Mouse (Mus musculus) stomach, embryonic 14.5 days (tissue): ENCODE results near the gene Smc1b. TPM values are rescaled to one million over a fixed set of nuclear protein-coding genes. Genes with fewer than 3 reads are reported as not detected.

Source experiments
- ATAC-seq: fragments of 200-750 bp; cut with Nextera tagmentation; 2 replicates; pipeline ENCODE4 v1.8.0; 2017; ENCODE audit warnings: low read depth, moderate TSS enrichment; ENCODE audit not compliant: insufficient number of reproducible peaks, insufficient read depth, low FRiP score
- H3K27ac ChIP-seq: fragments of 300-500 bp; sonication (generic); 2 replicates; pipeline ENCODE4 v1.5.1; 2014; ENCODE audit warnings: mild to moderate bottlenecking, low read length, moderate library complexity, mixed read lengths
- H3K27me3 ChIP-seq: fragments of 300-500 bp; sonication (generic); 2 replicates; pipeline ENCODE4 v1.6.1; 2014; ENCODE audit warnings: low read length, control low read depth, mixed read lengths; ENCODE audit not compliant: control insufficient read depth, insufficient read depth
- H3K36me3 ChIP-seq: fragments of 300-500 bp; sonication (generic); 2 replicates; pipeline ENCODE4 v1.6.1; 2014; ENCODE audit warnings: mild to moderate bottlenecking, control low read depth, low read length, moderate library complexity, mixed read lengths; ENCODE audit not compliant: control insufficient read depth, insufficient read depth
- H3K4me1 ChIP-seq: fragments of 300-500 bp; sonication (generic); 2 replicates; pipeline ENCODE4 v1.6.1; 2014; ENCODE audit warnings: low read length, control low read depth, mixed read lengths; ENCODE audit not compliant: control insufficient read depth, insufficient read depth
- H3K4me2 ChIP-seq: fragments of 300-500 bp; sonication (generic); replicated peaks from 2 replicates; pipeline ENCODE4 v1.6.1; 2014; ENCODE audit warnings: low read depth, low read length, control low read depth
- H3K4me3 ChIP-seq: fragments of 300-500 bp; sonication (generic); 2 replicates; pipeline ENCODE4 v1.5.1; 2014; ENCODE audit warnings: low read depth, low read length, control low read depth
- H3K9ac ChIP-seq: fragments of 300-500 bp; sonication (generic); replicated peaks from 2 replicates; pipeline ENCODE4 v1.6.1; 2014; ENCODE audit warnings: low read depth, mild to moderate bottlenecking, control low read depth, low read length, moderate library complexity, mixed read lengths
- H3K9me3 ChIP-seq: fragments of 300-500 bp; sonication (generic); 2 replicates; pipeline ENCODE4 v1.6.1; 2016; ENCODE audit warnings: low read depth, low read length, control low read depth; ENCODE audit not compliant: control insufficient read depth
- WGBS: fragments of 180-500 bp; shearing (Covaris S2); extraction: QIAGEN DNeasy Blood & Tissue Kit; methylation state at CpG from one replicate; pipeline ENCODE4 v1.1.7; 2014; 5-methylcytosine and 5-hydroxymethylcytosine counted together
- polyA plus RNA-seq: library from polyadenylated mRNA; unstranded; fragments of >200 nt; fragmentation: Nextera tagmentation; extraction: Ambion mirVana; gene quantifications from 2 replicates; pipeline ENCODE4 v1.2.1, GENCODE M21; 2014

Smc1b gene
- 0.19 and 0.25 TPM in 2 replicates for polyA plus RNA-seq

- Histone ChIP-seq H3K4me1 (no peaks in the 10 kb centered on the region), H3K27ac (no peak within 1 kb of the TSS), H3K27me3 (no peaks in the 10 kb centered on the region), H3K36me3 (no peaks in the 10 kb centered on the region), H3K9ac (no peak within 1 kb of the TSS), H3K4me2 (peak within 1 kb of the TSS; percentile 41), H3K9me3 (no peaks in the 10 kb centered on the region), H3K4me3 (peak within 1 kb of the TSS; percentile 18)
- 29% methylated on average over 55 of the region's 58 CpGs for WGBS
- no peak for ATAC-seq
These were observed at the start of gene Smc1b, which contains the start of gene Ribc2 for GRCm38 (mm10) chr15:85131275-85132192. Smc1b (minus strand) TSS chr15:85131964. Ribc2 (plus strand) TSS chr15:85132078.

- peak overlapping the region; percentile 56 for H3K27ac ChIP-seq
- no peak overlapping the region for H3K4me3 ChIP-seq
- H3K4me2 ChIP-seq: no peak overlapping the region
- H3K4me1 ChIP-seq: peaks cover 20% of the 10 kb centered on the region; the same call in 1 of the 2 replicates
- H3K9me3 ChIP-seq: no peaks in the 10 kb centered on the region
- no peaks in the 10 kb centered on the region for H3K36me3 ChIP-seq
- H3K9ac ChIP-seq: no peak overlapping the region
- H3K27me3 ChIP-seq: no peaks in the 10 kb centered on the region
- no peak for ATAC-seq
These were observed 48.6 kb upstream of the Smc1b start for GRCm38 (mm10) chr15:85180368-85180767.

- Histone ChIP-seq H3K9me3 (no peaks in the 10 kb centered on the region), H3K4me3 (no peak overlapping the region), H3K4me2 (no peak overlapping the region), H3K27me3 (no peaks in the 10 kb centered on the region), H3K36me3 (no peaks in the 10 kb centered on the region), H3K27ac (peak overlapping the region; percentile 80), H3K4me1 (peaks cover 20% of the 10 kb centered on the region; the same call in 1 of the 2 replicates), H3K9ac (no peak overlapping the region)
- 56% methylated on average over 7 of the region's 7 CpGs for WGBS
- ATAC-seq: no peak; the same call in 1 of the 2 replicates
These were observed 47.9 kb upstream of the Smc1b start for GRCm38 (mm10) chr15:85179528-85180180.

- Histone ChIP-seq H3K4me1 (peaks cover 20% of the 10 kb centered on the region; the same call in 1 of the 2 replicates), H3K9me3 (no peaks in the 10 kb centered on the region), H3K4me3 (no peak overlapping the region), H3K4me2 (no peak overlapping the region), H3K9ac (no peak overlapping the region), H3K27me3 (no peaks in the 10 kb centered on the region), H3K36me3 (no peaks in the 10 kb centered on the region), H3K27ac (no peak overlapping the region)
- 51% methylated on average over 6 of the region's 6 CpGs for WGBS
- no peak for ATAC-seq
These were observed 46.4 kb upstream of the Smc1b start for GRCm38 (mm10) chr15:85178172-85178571.

- H3K4me1 ChIP-seq: peaks cover 21% of the 10 kb centered on the region
- no peaks in the 10 kb centered on the region for H3K27me3 ChIP-seq
- no peak overlapping the region for H3K9ac ChIP-seq
- H3K4me3 ChIP-seq: no peak overlapping the region
- no peak overlapping the region for H3K27ac ChIP-seq
- no peaks in the 10 kb centered on the region for H3K9me3 ChIP-seq
- no peak overlapping the region for H3K4me2 ChIP-seq
- ATAC-seq: 0 out of 2 replicates have a peak, but pooled peaks have one; percentile 42
- no peaks in the 10 kb centered on the region for H3K36me3 ChIP-seq
- 57% methylated on average over 8 of the region's 8 CpGs for WGBS
These were observed 45.8 kb upstream of the Smc1b start for GRCm38 (mm10) chr15:85177576-85177975.

- ATAC-seq: no peak
- H3K4me2 ChIP-seq: no peak overlapping the region
- H3K9me3 ChIP-seq: no peaks in the 10 kb centered on the region
- H3K4me3 ChIP-seq: no peak overlapping the region
- 59% methylated on average over 10 of the region's 10 CpGs for WGBS
- H3K4me1 ChIP-seq: peaks cover 12% of the 10 kb centered on the region
- no peak overlapping the region for H3K9ac ChIP-seq
- no peaks in the 10 kb centered on the region for H3K27me3 ChIP-seq
- H3K27ac ChIP-seq: peak overlapping the region; percentile 61; the same call in 1 of the 2 replicates
- no peaks in the 10 kb centered on the region for H3K36me3 ChIP-seq
These were observed 42.3 kb upstream of the Smc1b start for GRCm38 (mm10) chr15:85174060-85174459.

- no peak overlapping the region for H3K9ac ChIP-seq
- H3K36me3 ChIP-seq: no peaks in the 10 kb centered on the region
- ATAC-seq: no peak
- H3K9me3 ChIP-seq: no peaks in the 10 kb centered on the region
- H3K27ac ChIP-seq: peak overlapping the region; percentile 53; the same call in 1 of the 2 replicates
- H3K4me3 ChIP-seq: no peak overlapping the region
- 64% methylated on average over 8 of the region's 8 CpGs for WGBS
- peaks cover 10% of the 10 kb centered on the region for H3K4me1 ChIP-seq
- no peaks in the 10 kb centered on the region for H3K27me3 ChIP-seq
- H3K4me2 ChIP-seq: no peak overlapping the region
These were observed 41.7 kb upstream of the Smc1b start for GRCm38 (mm10) chr15:85173425-85173824.

GRCm38 (mm10) chr15:85172054-85172453, 40.3 kb upstream of the Smc1b start:
- no peaks in the 10 kb centered on the region for H3K36me3 ChIP-seq
- H3K4me1 ChIP-seq: peaks cover 7% of the 10 kb centered on the region
- no peaks in the 10 kb centered on the region for H3K27me3 ChIP-seq
- peak; percentile 78; the same call in 1 of the 2 replicates for ATAC-seq
- no peak overlapping the region for H3K9ac ChIP-seq
- peak overlapping the region; percentile 34; the same call in 1 of the 2 replicates for H3K27ac ChIP-seq
- no peak overlapping the region for H3K4me2 ChIP-seq
- WGBS: 35% methylated on average over 2 of the region's 2 CpGs
- H3K4me3 ChIP-seq: no peak overlapping the region
- H3K9me3 ChIP-seq: no peaks in the 10 kb centered on the region
